Mouse (Mus musculus): ENCODE results near the gene Abca17.

GRCm38 (mm10) chr17:24285680-24286079 is 65.2 kb downstream of the Abca17 start:
- TF ChIP-seq GATA1 (IDR thresholded peaks at IDR 0.05; ENCODE audit: low read length): no peak
- no peak for TF ChIP-seq TAL1 (IDR thresholded peaks at IDR 0.05; ENCODE audit: low read length)
